Mouse (Mus musculus) C2C12 (cell line): ENCODE measurements around the gene Omg. TPM values are rescaled to one million over a fixed set of nuclear protein-coding genes. Genes with fewer than 3 reads are reported as not detected.

Experiments used
- H3K27me3 ChIP-seq: one replicate; pipeline ENCODE4 v1.6.1; 2011; ENCODE audit not compliant: control insufficient read depth, insufficient read depth, insufficient read length
- H3K36me3 ChIP-seq: one replicate; pipeline ENCODE4 v1.6.1; 2011; ENCODE audit not compliant: control insufficient read depth, insufficient read depth
- H3K4me3 ChIP-seq: one replicate; pipeline ENCODE4 v1.5.1; 2011; ENCODE audit warnings: mild to moderate bottlenecking, control low read depth; ENCODE audit not compliant: poor library complexity, insufficient read depth, severe bottlenecking
- H3K79me2 ChIP-seq: one replicate; pipeline ENCODE4 v1.6.1; 2011; ENCODE audit not compliant: control insufficient read depth, insufficient read depth
- H3K79me3 ChIP-seq: one replicate; pipeline ENCODE4 v1.6.1; 2011; ENCODE audit warnings: low read depth, control low read depth
- H3ac ChIP-seq: one replicate; pipeline ENCODE3; 2011; ENCODE audit warnings: low read depth; ENCODE audit not compliant: control insufficient read depth, insufficient read length
- CEBPB ChIP-seq: IDR thresholded peaks from one replicate; pipeline ENCODE4 v1.6.1; 2011; ENCODE audit warnings: low read depth, mild to moderate bottlenecking, control low read depth, moderate library complexity
- CTCF ChIP-seq: IDR thresholded peaks from one replicate; pipeline ENCODE4 v1.5.1; 2011; ENCODE audit not compliant: control insufficient read depth, insufficient read depth, insufficient read length
- FOSL1 ChIP-seq: IDR thresholded peaks from one replicate; pipeline ENCODE4 v1.8.0; 2011; ENCODE audit warnings: mild to moderate bottlenecking, low read length; ENCODE audit not compliant: poor library complexity, insufficient read depth, severe bottlenecking
- MAX ChIP-seq: IDR thresholded peaks from one replicate; pipeline ENCODE4 v1.6.1; 2011; ENCODE audit warnings: mild to moderate bottlenecking, control low read depth
- MYOD1 ChIP-seq: IDR thresholded peaks from one replicate; pipeline ENCODE4 v1.6.1; 2011; ENCODE audit warnings: low read depth; ENCODE audit not compliant: control insufficient read depth, insufficient read length
- MYOG ChIP-seq: IDR thresholded peaks from one replicate; pipeline ENCODE4 v1.6.1; 2011; ENCODE audit not compliant: control insufficient read depth, insufficient read length; ENCODE audit errors: extremely low read depth
- USF1 ChIP-seq: IDR thresholded peaks from one replicate; pipeline ENCODE4 v1.6.1; 2011; ENCODE audit warnings: low read depth, mild to moderate bottlenecking, control low read depth, moderate library complexity
- long read RNA-seq, 2 experiments: library from polyadenylated mRNA; unstranded; transcript quantifications; one replicate each; pipeline ENCODE4 v2.0.0; 2019 to 2020
- polyA plus RNA-seq: library from polyadenylated mRNA; unstranded; fragments of >200 nt; fragmentation: generic; extraction: Trizol; gene quantifications from one replicate; pipeline ENCODE4 v1.2.1, GENCODE M21; 2012; ENCODE audit warnings: missing spikeins

The Omg gene
- 0.16 TPM for polyA plus RNA-seq
- long read RNA-seq, experiment 1, result 0 reads
- long read RNA-seq, experiment 2, result 0 reads

- Histone ChIP-seq H3K79me3 (no peaks in the 10 kb centered on the region), H3K27me3 (no peaks in the 10 kb centered on the region), H3ac (no peak within 1 kb of the TSS), H3K79me2 (no peaks in the 10 kb centered on the region), H3K4me3 (no peak within 1 kb of the TSS), H3K36me3 (peaks cover 13% of the 10 kb centered on the region)
- TF ChIP-seq MYOG (no peak), USF1 (no peak)
Observed at GRCm38 (mm10) chr11:79503845-79504244, at the start of gene Omg. Omg (minus strand) TSS chr11:79504084.

- TF ChIP-seq MYOD1, result no peak
- no peak for TF ChIP-seq FOSL1
- no peak for TF ChIP-seq USF1
- TF ChIP-seq MAX, result no peak
- no peak for TF ChIP-seq CTCF
- no peak for TF ChIP-seq CEBPB
- TF ChIP-seq MYOG, result no peak
- H3K36me3 ChIP-seq, result peaks cover 88% of the 10 kb centered on the region
Observed at GRCm38 (mm10) chr11:79552622-79553021, 48.7 kb upstream of the Omg start.

GRCm38 (mm10) chr11:79536293-79536692 is 32.4 kb upstream of the Omg start:
- no peaks in the 10 kb centered on the region for H3K27me3 ChIP-seq

More at GRCm38 (mm10) chr11:79552622-79553021, 48.7 kb upstream of the Omg start:
- H3ac ChIP-seq, result no peak overlapping the region
- H3K79me2 ChIP-seq, result no peaks in the 10 kb centered on the region
- no peak overlapping the region for H3K4me3 ChIP-seq
- no peaks in the 10 kb centered on the region for H3K27me3 ChIP-seq
- H3K79me3 ChIP-seq, result no peaks in the 10 kb centered on the region

GRCm38 (mm10) chr11:79535554-79535953 is 31.7 kb upstream of the Omg start:
- Histone ChIP-seq H3K79me2 (peaks cover 7% of the 10 kb centered on the region), H3ac (no peak overlapping the region), H3K4me3 (no peak overlapping the region), H3K79me3 (no peaks in the 10 kb centered on the region), H3K27me3 (no peaks in the 10 kb centered on the region), H3K36me3 (peaks cover 26% of the 10 kb centered on the region)
- TF ChIP-seq MYOG (no peak), MYOD1 (no peak), CTCF (no peak), MAX (no peak)

More at GRCm38 (mm10) chr11:79536293-79536692, 32.4 kb upstream of the Omg start:
- no peak overlapping the region for H3K4me3 ChIP-seq
- no peak overlapping the region for H3ac ChIP-seq
- H3K36me3 ChIP-seq, result peaks cover 26% of the 10 kb centered on the region
- TF ChIP-seq CTCF (no peak), FOSL1 (no peak)
- no peaks in the 10 kb centered on the region for H3K79me3 ChIP-seq
- peaks cover 7% of the 10 kb centered on the region for H3K79me2 ChIP-seq

GRCm38 (mm10) chr11:79533950-79534690 is 30.2 kb upstream of the Omg start:
- TF ChIP-seq USF1 (no peak), MYOD1 (peak; percentile 30), MAX (peak; percentile 14)
- H3K79me3 ChIP-seq, result no peaks in the 10 kb centered on the region
- H3K4me3 ChIP-seq, result no peak overlapping the region
- H3K79me2 ChIP-seq, result peaks cover 7% of the 10 kb centered on the region
- no peaks in the 10 kb centered on the region for H3K27me3 ChIP-seq
- H3K36me3 ChIP-seq, result peaks cover 26% of the 10 kb centered on the region
- no peak overlapping the region for H3ac ChIP-seq

- H3K79me3 ChIP-seq, result no peaks in the 10 kb centered on the region
- H3K27me3 ChIP-seq, result no peaks in the 10 kb centered on the region
- no peak overlapping the region for H3K4me3 ChIP-seq
- TF ChIP-seq CTCF (no peak), MYOG (no peak), CEBPB (no peak), MYOD1 (no peak), MAX (no peak), USF1 (no peak), FOSL1 (no peak)
- peaks cover 15% of the 10 kb centered on the region for H3K79me2 ChIP-seq
- H3K36me3 ChIP-seq, result peaks cover 34% of the 10 kb centered on the region
- no peak overlapping the region for H3ac ChIP-seq
Observed at GRCm38 (mm10) chr11:79533311-79533710, 29.4 kb upstream of the Omg start.
